Mouse (Mus musculus): ENCODE measurements around the gene Fcgr2b.

The Fcgr2b gene

DNA sequence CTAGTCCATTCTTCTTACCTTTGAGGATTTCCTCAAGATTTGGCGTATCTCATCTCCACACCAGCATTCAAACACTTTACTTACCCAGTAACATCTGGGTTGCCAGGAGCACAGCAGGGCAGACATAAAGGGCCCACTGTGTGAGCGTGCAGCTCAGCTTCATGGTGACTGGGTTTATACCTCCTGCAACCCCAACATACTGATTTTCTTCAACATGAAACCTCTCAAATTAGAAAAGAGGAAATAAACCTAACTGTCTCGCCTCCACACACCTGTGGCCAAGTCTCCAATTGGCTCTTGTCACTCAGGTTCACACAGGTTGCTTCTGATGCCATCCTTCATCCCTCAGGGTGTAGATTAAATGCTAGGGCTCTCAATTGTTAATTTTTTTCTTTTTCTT, 49.0 kb downstream of the Fcgr2b start, which contains the start of gene Fcrla:
Gene Fcrla, minus strand, starts transcription at position 206 of the 400 bp plus-strand sequence.
- no peak for DNase-seq (ENCODE audit: low spot score in 2 of 2)

- no peak for DNase-seq (ENCODE audit: low spot score in 2 of 2)
Observed at GRCm38 (mm10) chr1:170926941-170927340, 49.4 kb downstream of the Fcgr2b start.

DNA sequence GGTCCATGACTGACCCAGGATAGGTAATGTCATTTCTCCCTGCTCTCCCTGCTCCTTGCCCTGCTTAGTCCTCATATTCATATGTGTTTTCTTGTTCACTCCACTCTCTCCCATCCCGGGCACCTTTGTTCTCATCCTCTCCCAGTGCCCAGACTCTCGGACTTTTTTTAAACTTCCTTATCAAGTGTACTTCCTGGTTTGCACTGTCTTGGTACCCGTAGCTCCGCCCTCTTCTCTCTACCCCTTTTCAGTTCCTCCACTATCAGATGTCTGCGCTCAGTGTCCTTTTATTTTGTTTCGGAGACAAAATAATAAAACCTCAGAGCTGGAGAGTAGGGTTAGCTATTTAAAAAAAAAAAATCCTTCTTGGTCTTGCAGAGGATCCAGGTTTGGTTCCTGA, 51.9 kb downstream of the Fcgr2b start:
- no peak for DNase-seq (ENCODE audit: low spot score in 2 of 2)

- DNase-seq (ENCODE audit: low spot score in 2 of 2) = no peak
Observed at GRCm38 (mm10) chr1:170919308-170919707, 57.0 kb downstream of the Fcgr2b start.

GRCm38 (mm10) chr1:170915657-170916056, 60.7 kb downstream of the Fcgr2b start:
- no peak for DNase-seq (ENCODE audit: low spot score in 2 of 2)

DNA sequence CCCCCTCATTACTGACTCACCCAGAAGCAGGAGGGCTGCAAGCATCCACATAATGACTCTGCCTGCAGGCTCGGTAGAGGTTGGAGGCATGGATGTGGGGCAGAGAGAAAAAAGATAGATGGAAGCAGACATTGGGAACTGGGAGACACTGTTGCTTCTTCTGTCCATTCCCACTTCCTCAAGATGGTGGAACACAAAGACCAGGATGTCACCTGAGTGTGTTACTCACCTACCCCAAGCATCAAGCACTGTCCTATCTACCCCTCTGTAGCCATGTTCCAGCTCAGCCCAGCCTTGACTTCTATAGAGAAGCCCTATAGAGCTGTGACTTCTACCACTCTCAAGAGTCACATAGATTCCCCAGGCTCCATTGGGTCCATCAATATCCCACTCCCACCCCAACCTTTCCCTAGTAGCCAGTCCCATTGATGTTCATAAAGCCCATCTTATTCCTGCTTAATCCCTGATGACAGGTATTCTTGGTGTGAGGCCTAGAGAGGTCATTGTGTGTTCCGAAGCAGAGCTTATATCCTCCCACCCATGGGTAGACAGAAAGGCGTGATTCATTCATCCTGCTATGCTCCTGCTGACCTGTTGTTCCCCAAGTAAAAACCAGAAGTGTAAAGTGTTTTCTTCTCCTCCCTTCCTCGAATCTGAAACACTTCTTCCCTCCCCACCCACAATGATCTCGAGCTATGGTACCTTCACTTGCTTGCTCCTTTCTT, 63.3 kb downstream of the Fcgr2b start, which contains the start of gene Fcrlb:
Gene Fcrlb, minus strand, starts transcription at position 51 of the 725 bp plus-strand sequence.
- no peak for DNase-seq (ENCODE audit: low spot score in 2 of 2)

- no peak for DNase-seq (ENCODE audit: low spot score in 2 of 2)
Observed at GRCm38 (mm10) chr1:170911907-170912660, 64.3 kb downstream of the Fcgr2b start.
